Mouse (Mus musculus) macrophage (primary cell): ENCODE measurements around the gene Grwd1. TPM values are rescaled to one million over a fixed set of nuclear protein-coding genes. Genes with fewer than 3 reads are reported as not detected.

Experiments
- H3K27ac ChIP-seq: fragments of 350-480 bp; formaldehyde crosslinking; 2 replicates; pipeline ENCODE4 v1.9.0; 2021
- H3K36me3 ChIP-seq: fragments of 350-480 bp; formaldehyde crosslinking; 2 replicates; pipeline ENCODE4 v1.9.0; 2021; ENCODE audit errors: inconsistent target
- H3K4me3 ChIP-seq: fragments of 350-480 bp; formaldehyde crosslinking; 2 replicates; pipeline ENCODE4 v1.9.0; 2021; ENCODE audit errors: inconsistent target
- H3K79me2 ChIP-seq: fragments of 350-480 bp; formaldehyde crosslinking; 2 replicates; pipeline ENCODE4 v1.9.0; 2021; ENCODE audit errors: inconsistent target
- WGBS: methylation state at CpG from one replicate; pipeline ENCODE4 v1.1.7; 2026; ENCODE audit warnings: inconsistent platforms; ENCODE audit not compliant: missing documents; 5-methylcytosine and 5-hydroxymethylcytosine counted together
- polyA plus RNA-seq: library from polyadenylated mRNA; stranded (reverse); fragments of 250-400 nt; gene quantifications from 3 replicates; pipeline ENCODE4 v1.2.4, GENCODE M21; 2018; ENCODE audit warnings: inconsistent platforms

The Grwd1 gene
- polyA plus RNA-seq, 1 experiment from 2014 or later = 5.3 TPM

- Histone ChIP-seq H3K79me2 (no peaks in the 10 kb centered on the region), H3K36me3 (no peaks in the 10 kb centered on the region), H3K4me3 (no peak overlapping the region), H3K27ac (no peak overlapping the region)
- 32% methylated on average over 25 of the region's 25 CpGs for WGBS
Observed at GRCm38 (mm10) chr7:45819843-45820242, 10.9 kb downstream of the Grwd1 start.

- no peak overlapping the region for H3K27ac ChIP-seq
- peaks cover 19% of the 10 kb centered on the region for H3K79me2 ChIP-seq
- H3K36me3 ChIP-seq = peaks cover 14% of the 10 kb centered on the region; the same call in 1 of the 2 replicates
- 64% methylated on average over 2 of the region's 2 CpGs for WGBS
- H3K4me3 ChIP-seq = no peak overlapping the region
Observed at GRCm38 (mm10) chr7:45815984-45816351, 14.8 kb downstream of the Grwd1 start.

GRCm38 (mm10) chr7:45815323-45815983 lies 15.3 kb downstream of the Grwd1 start:
- Histone ChIP-seq H3K36me3 (peaks cover 20% of the 10 kb centered on the region), H3K27ac (no peak overlapping the region), H3K79me2 (peaks cover 19% of the 10 kb centered on the region), H3K4me3 (no peak overlapping the region)
- WGBS = 92% methylated on average over 10 of the region's 10 CpGs

DNA sequence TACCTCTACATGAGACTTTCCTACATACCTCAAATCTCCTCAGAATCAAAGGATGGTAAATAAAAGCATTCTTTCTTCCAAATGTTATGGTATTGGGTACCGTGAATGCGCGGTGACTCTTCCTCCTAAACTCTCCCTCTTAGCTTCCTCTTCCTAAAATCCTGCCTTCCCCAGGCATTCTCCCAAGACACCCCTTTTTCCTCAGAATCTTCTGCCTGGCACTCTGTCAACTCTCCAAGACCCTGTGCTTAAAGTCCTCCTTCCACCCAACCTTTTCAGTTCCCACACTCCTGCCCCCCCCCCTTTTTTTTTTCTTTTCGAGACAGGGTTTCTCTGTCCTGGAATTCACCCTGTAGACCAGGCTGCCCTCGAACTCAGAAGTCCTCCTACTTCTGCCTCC lies 15.9 kb downstream of the Grwd1 start:
- H3K36me3 ChIP-seq = peaks cover 26% of the 10 kb centered on the region
- peaks cover 19% of the 10 kb centered on the region for H3K79me2 ChIP-seq
- H3K4me3 ChIP-seq = peak overlapping the region; percentile 14; the same call in 1 of the 2 replicates
- no peak overlapping the region for H3K27ac ChIP-seq
- 4% methylated on average over 5 of the region's 5 CpGs for WGBS

DNA sequence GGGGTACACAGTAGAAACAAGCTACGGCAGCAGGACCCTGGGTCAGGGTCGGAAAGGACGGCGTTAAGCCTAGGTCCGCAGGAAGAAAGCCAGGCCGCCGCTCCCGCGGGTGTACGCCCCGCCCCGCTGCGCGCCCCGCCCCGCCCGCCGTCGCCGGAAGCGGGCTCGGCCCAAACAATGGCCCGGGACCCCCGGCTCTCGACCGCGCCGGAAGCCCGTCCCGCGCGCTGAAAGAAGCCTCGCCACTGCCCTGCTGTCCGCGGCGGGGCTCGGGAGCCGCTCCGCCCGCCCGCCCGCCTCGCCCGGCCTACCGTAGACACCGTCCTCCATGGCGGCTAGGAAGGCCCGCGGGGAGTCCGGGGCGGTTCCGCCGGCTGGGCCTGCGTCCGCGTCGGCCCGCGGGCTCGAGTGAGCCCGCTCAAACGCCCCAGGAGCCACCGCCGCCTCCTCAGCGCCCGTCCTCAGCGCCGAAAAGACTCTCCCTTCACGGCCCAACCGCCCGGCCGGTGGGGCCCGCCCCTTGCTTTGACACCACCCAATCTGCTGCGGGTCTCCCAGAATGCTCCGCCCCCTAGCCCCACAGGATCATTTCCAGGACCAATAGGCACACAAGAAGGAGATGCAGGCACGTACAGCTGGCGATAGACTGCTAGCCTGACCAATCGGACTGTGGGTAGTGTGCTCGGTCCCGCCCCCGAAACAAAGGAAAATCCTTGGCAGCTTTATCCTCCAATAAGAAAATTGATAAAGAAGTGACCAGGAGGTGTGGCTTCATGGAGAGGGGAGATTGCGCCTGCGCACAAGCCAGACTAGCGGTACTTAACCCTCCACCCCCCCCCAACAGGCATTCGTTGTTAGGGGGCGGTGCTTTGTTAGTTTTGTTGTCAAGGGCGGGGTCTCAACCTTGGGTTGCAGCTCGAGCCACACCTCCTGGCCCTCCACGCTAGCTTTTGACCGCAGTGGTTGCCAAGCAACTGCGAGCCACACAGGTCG lies 16.7 kb downstream of the Grwd1 start, which contains the start of gene Cyth2:
Gene Cyth2, minus strand, starts transcription at position 795 of the 993 bp plus-strand sequence.
- H3K4me3 ChIP-seq = peak within 1 kb of the TSS; percentile 79
- H3K36me3 ChIP-seq = peaks cover 33% of the 10 kb centered on the region
- peaks cover 19% of the 10 kb centered on the region for H3K79me2 ChIP-seq
- WGBS = 1% methylated on average over 89 of the region's 92 CpGs
- no peak within 1 kb of the TSS for H3K27ac ChIP-seq

- Histone ChIP-seq H3K79me2 (peaks cover 19% of the 10 kb centered on the region), H3K36me3 (peaks cover 45% of the 10 kb centered on the region), H3K4me3 (peak overlapping the region; percentile 79; the same call in 1 of the 2 replicates), H3K27ac (no peak overlapping the region)
- 96% methylated on average over 8 of the region's 8 CpGs for WGBS
Observed at GRCm38 (mm10) chr7:45812921-45813320, 17.8 kb downstream of the Grwd1 start.

DNA sequence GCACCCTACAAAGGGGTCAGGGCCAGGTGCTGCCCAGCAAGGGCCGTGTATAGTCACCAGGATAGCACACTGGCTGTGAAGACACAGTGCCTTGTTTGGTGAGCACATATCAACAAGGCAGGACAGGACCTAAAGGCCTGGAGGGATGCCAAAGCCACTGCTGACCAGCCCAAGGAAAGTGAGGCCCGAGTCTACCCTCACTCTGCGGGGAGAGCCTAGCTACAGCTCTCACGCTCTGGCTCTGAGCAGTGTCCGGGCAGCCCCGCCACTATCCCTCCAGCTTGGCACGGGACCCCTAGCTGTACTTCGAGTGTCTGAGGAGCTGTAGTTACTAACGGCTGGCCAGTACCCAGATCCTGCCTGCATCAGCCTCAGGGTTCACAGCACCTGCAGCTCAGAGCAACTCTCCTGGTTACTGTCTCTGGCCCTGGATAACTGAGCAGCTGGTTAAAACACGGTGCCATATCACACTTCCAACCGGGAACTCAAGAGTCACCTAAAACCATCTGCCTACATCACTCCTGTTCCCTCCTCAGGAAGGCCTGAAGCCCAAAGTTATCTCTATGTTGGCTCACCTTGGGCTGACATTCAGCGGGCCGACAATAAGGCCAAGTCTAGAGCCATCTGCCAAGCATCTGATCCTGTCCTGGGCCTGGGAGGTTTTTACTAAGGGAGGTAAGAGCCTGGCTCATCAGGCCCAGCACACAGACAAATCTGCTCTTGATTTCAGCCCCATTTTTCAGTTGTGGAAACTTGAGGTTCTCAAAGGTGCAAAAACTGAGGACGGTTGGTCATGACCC lies 21.3 kb downstream of the Grwd1 start:
- WGBS = 93% methylated on average over 14 of the region's 14 CpGs
- H3K27ac ChIP-seq = no peak overlapping the region
- peaks cover 57% of the 10 kb centered on the region for H3K36me3 ChIP-seq
- H3K4me3 ChIP-seq = no peak overlapping the region
- H3K79me2 ChIP-seq = peaks cover 19% of the 10 kb centered on the region

DNA sequence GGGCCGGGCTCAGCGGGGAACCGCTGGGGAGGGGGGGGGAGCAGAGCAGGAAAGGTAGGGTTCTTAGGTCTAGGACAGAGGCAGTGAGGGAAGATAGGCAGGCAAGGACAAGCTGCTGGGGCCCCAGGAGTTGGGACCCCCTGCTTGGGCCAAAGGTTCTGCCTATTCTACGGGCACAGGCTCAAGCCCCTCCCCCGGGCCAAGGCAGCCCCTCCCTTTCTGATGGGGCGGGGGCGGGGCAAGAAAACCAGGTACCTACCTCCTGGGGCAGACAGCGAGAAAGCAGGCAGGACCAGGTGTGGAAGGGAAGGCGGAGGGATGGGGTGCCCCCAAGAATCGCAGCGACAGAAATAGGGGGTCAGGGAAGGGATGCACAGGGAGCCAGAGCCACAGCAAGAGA lies 22.3 kb downstream of the Grwd1 start:
- no peak overlapping the region for H3K4me3 ChIP-seq
- no peak overlapping the region for H3K27ac ChIP-seq
- 87% methylated on average over 8 of the region's 11 CpGs for WGBS
- peaks cover 57% of the 10 kb centered on the region for H3K36me3 ChIP-seq
- H3K79me2 ChIP-seq = peaks cover 17% of the 10 kb centered on the region

GRCm38 (mm10) chr7:45805941-45806340 lies 24.8 kb downstream of the Grwd1 start:
- H3K79me2 ChIP-seq = no peaks in the 10 kb centered on the region
- no peak overlapping the region for H3K27ac ChIP-seq
- WGBS = 79% methylated on average over 5 of the region's 5 CpGs
- H3K36me3 ChIP-seq = peaks cover 43% of the 10 kb centered on the region
- H3K4me3 ChIP-seq = no peak overlapping the region

- Histone ChIP-seq H3K79me2 (no peaks in the 10 kb centered on the region), H3K27ac (no peak overlapping the region), H3K4me3 (no peak overlapping the region), H3K36me3 (peaks cover 9% of the 10 kb centered on the region)
- 82% methylated on average over 6 of the region's 6 CpGs for WGBS
Observed at GRCm38 (mm10) chr7:45802551-45802950, 28.2 kb downstream of the Grwd1 start.

GRCm38 (mm10) chr7:45801348-45801747 lies 29.4 kb downstream of the Grwd1 start:
- Histone ChIP-seq H3K79me2 (no peaks in the 10 kb centered on the region), H3K36me3 (no peaks in the 10 kb centered on the region), H3K4me3 (peak overlapping the region; percentile 23; the same call in 1 of the 2 replicates), H3K27ac (no peak overlapping the region)
- 1% methylated on average over 12 of the region's 12 CpGs for WGBS

DNA sequence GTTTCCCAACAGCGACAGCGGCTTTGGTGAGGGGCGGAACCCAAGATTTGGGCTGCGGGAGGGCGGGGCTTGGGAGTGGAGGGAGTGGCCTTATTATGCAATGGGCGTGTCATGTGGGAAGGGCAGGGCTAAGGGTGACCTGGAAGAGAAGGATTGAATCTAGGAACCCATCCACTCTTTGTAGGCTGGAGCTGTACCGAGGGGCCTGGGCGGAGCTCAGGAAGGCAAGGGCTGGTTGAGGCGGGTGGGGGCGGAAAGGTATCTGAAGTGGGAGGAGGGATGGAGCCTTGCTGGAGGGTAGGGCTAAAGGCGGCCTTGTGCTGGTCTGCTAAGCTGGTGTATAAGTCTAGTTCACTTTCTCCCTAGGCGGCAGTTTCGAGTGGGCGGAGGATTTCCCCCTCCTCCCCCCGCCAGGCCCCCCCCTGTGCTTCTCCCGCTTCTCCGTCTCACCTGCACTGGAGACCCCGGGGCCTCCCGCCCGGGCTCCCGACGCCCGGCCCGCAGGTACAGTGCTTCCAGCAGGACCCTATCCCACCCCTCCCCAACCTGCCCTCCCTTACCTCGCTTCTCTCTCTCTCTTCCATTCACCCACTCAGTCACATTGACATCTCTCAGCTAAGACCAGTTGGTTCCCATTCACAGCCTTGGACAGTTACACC lies 30.1 kb downstream of the Grwd1 start:
- H3K4me3 ChIP-seq = peak overlapping the region; percentile 23
- no peaks in the 10 kb centered on the region for H3K79me2 ChIP-seq
- WGBS = under 1% methylated on average over 25 of the region's 25 CpGs
- no peaks in the 10 kb centered on the region for H3K36me3 ChIP-seq
- no peak overlapping the region for H3K27ac ChIP-seq

DNA sequence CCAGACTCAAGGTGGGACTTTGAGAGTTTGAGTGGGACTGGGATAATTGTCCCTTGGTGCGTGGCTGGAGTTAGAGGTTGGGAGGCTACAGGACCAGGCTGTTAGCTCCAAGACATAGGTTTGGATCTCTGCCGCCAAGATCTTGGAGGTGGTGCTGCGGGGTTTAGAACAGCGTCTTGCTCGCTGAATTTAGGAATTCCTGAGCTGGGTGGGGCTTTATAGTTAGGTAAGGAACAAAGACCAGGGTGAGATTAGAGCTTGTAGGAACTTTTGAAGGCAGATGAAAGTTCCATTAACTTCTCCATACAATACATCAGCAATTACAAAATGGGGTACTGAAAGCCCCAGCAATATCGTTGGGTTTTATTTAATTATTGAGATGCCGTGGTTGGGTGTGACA lies 30.7 kb downstream of the Grwd1 start:
- Histone ChIP-seq H3K79me2 (no peaks in the 10 kb centered on the region), H3K4me3 (no peak overlapping the region), H3K27ac (no peak overlapping the region), H3K36me3 (no peaks in the 10 kb centered on the region)
- WGBS = 42% methylated on average over 7 of the region's 7 CpGs

DNA sequence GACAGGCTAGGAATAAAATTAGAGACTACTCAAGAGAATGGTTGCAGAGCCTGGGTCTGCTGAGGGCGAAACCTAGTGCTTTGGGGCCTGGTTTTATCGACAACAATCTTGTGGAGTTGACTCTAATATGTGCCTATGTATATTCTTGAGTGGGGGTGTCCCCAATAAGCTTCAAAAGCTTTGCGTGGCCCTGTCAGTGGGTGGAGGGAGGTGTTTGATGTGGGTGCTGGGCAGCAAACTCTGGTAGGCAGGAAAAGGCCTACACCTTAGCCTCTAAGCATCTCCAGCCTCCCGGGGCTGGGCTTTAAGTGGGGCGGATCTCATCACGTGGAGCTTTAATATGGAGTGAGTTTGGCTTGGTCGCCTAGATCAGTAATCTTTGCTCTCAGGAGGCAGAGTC lies 31.8 kb downstream of the Grwd1 start:
- H3K27ac ChIP-seq = no peak overlapping the region
- H3K36me3 ChIP-seq = no peaks in the 10 kb centered on the region
- no peaks in the 10 kb centered on the region for H3K79me2 ChIP-seq
- 74% methylated on average over 7 of the region's 7 CpGs for WGBS
- no peak overlapping the region for H3K4me3 ChIP-seq
